Mouse (Mus musculus) spleen, postnatal 4 days (tissue): ENCODE measurements around the gene Rp2.
"Not testable (repeated sequence)": the region's sequence is repeated elsewhere in the genome, so short reads cannot be mapped to it uniquely, and the experiment has no call there.

Experiments used
- DNase-seq, 2 experiments: peaks; one replicate each; pipeline ENCODE4 v3.0.0; 2022; ENCODE audit warnings: low spot score in 2 of 2

The Rp2 gene

GRCm38 (mm10) chrX:20364391-20365365 lies at the start of gene Rp2:
Gene Rp2 (plus strand): TSS chrX:20364481.
- DNase-seq = peak; percentile 81 to 86

- DNase-seq = no peak
Observed at GRCm38 (mm10) chrX:20332756-20333155, 31.5 kb upstream of the Rp2 start.

GRCm38 (mm10) chrX:20335722-20336121 lies 28.6 kb upstream of the Rp2 start:
- peak; percentile 32 to 66 for DNase-seq

GRCm38 (mm10) chrX:20344980-20345379 lies 19.3 kb upstream of the Rp2 start:
- DNase-seq = no peak

- DNase-seq = no peak
Observed at GRCm38 (mm10) chrX:20346355-20346754, 17.9 kb upstream of the Rp2 start.

GRCm38 (mm10) chrX:20350241-20350640 lies 14.0 kb upstream of the Rp2 start:
- DNase-seq = not testable (repeated sequence)

- no peak for DNase-seq
Observed at GRCm38 (mm10) chrX:20355283-20355682, 9.0 kb upstream of the Rp2 start.

GRCm38 (mm10) chrX:20356309-20356708 lies 8.0 kb upstream of the Rp2 start:
- DNase-seq = no peak

- no peak for DNase-seq
Observed at GRCm38 (mm10) chrX:20366036-20366435, 1.8 kb downstream of the Rp2 start.

GRCm38 (mm10) chrX:20379347-20380014 lies 15.2 kb downstream of the Rp2 start:
- no peak for DNase-seq

GRCm38 (mm10) chrX:20382260-20382659 lies 18.0 kb downstream of the Rp2 start:
- no peak for DNase-seq

- DNase-seq = no peak
Observed at GRCm38 (mm10) chrX:20387006-20387405, 22.7 kb downstream of the Rp2 start.

- DNase-seq = not testable (repeated sequence)
Observed at GRCm38 (mm10) chrX:20391964-20392363, 27.7 kb downstream of the Rp2 start.

GRCm38 (mm10) chrX:20392942-20393341 lies 28.7 kb downstream of the Rp2 start:
- no peak for DNase-seq

- DNase-seq = no peak
Observed at GRCm38 (mm10) chrX:20404068-20404467, 39.8 kb downstream of the Rp2 start.

GRCm38 (mm10) chrX:20406909-20407308 lies 42.6 kb downstream of the Rp2 start:
- DNase-seq = no peak

- no peak for DNase-seq
Observed at GRCm38 (mm10) chrX:20407676-20408075, 43.4 kb downstream of the Rp2 start.

- no peak for DNase-seq
Observed at GRCm38 (mm10) chrX:20411382-20411781, 47.1 kb downstream of the Rp2 start.

- DNase-seq = no peak
Observed at GRCm38 (mm10) chrX:20412221-20412620, 47.9 kb downstream of the Rp2 start.

GRCm38 (mm10) chrX:20414885-20415622 lies 50.8 kb downstream of the Rp2 start:
- DNase-seq = no peak

- DNase-seq = no peak
Observed at GRCm38 (mm10) chrX:20418461-20418860, 54.2 kb downstream of the Rp2 start.

GRCm38 (mm10) chrX:20419536-20419935 lies 55.3 kb downstream of the Rp2 start:
- DNase-seq = no peak
